Mouse (Mus musculus) heart, postnatal 10 days (tissue): ENCODE data around the gene Rab6b. TPM values are rescaled to one million over a fixed set of nuclear protein-coding genes. Genes with fewer than 3 reads are reported as not detected.
"Not testable (repeated sequence)": the region's sequence is repeated elsewhere in the genome, so short reads cannot be mapped to it uniquely, and the experiment has no call there.

ENCODE experiments used
- DNase-seq, 2 experiments: peaks; one replicate each; pipeline ENCODE4 v3.0.0; 2021
- intact Hi-C: fragments of 180-260 bp; cut with DNase I; formaldehyde crosslinking; loops from one replicate; pipeline ENCODE4 v1.15.1; 2025
- total RNA-seq, 2 experiments: library from RNA; stranded (reverse); gene quantifications; 2 replicates each; pipeline ENCODE4 v1.2.3; 2021

Gene Rab6b
- total RNA-seq, 2 experiments from 2014 or later, result 1.7 to 1.8 TPM

GRCm38 (mm10) chr9:103139481-103139880 is 27.9 kb downstream of the Rab6b start:
- intact Hi-C loops, result no loop called here
- peak in 1 of 2 experiments; percentile 18 for DNase-seq

- intact Hi-C loops, result no loop called here
- DNase-seq, result no peak
These were observed 28.8 kb downstream of the Rab6b start for GRCm38 (mm10) chr9:103140384-103140783.

- intact Hi-C loops, result no loop called here
- DNase-seq, result no peak
These were observed 29.7 kb downstream of the Rab6b start for GRCm38 (mm10) chr9:103141266-103141665.

DNA sequence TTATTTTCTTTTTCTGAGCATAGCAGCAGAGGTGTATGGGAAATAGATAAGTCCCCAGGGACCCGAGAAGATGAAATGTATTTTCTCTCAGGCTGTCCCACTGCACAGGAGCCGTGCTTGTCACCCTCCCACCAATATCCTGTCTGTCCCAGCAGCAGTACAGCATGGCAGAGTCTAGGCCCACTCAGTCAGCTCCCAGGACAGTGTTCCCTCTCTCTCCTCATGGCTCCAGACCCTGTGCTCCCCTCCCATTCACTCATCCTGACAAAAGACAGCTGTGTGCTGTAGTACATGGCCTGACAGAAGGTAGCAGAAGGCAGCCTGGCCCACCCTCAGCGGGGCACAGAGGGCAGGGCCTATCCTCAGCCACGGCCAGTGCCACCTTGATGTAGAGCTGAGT is 32.3 kb downstream of the Rab6b start:
- intact Hi-C loops, result no loop called here
- no peak for DNase-seq

DNA sequence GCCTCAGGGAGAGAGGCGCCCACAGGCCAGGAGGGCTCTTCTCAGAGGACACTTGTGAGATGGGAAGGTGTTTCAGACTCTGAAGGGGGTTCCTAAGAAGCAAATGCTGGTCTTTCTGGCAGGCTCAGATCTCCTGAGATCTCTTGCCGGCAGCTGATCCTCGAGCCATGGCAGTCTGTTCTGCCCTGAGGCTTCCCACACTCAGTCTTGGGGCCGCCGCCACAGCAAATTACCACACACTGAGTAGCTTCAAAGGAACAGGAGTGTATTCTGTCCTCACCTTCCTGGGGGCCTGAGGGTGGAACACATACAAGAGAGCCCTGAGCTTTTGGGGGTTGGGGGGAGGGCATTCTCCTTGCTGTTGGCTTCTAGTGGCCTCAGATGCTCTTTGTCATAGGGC is 33.8 kb downstream of the Rab6b start:
- intact Hi-C loops, result no loop called here
- no peak for DNase-seq

- no peak for DNase-seq
- intact Hi-C loops, result no loop called here
These were observed 34.7 kb downstream of the Rab6b start for GRCm38 (mm10) chr9:103146257-103146656.

- intact Hi-C loops, result no loop called here
- DNase-seq, result no peak
These were observed 35.1 kb downstream of the Rab6b start for GRCm38 (mm10) chr9:103146703-103147102.

GRCm38 (mm10) chr9:103147103-103147502 is 35.5 kb downstream of the Rab6b start:
- no peak for DNase-seq
- intact Hi-C loops, result no loop called here

DNA sequence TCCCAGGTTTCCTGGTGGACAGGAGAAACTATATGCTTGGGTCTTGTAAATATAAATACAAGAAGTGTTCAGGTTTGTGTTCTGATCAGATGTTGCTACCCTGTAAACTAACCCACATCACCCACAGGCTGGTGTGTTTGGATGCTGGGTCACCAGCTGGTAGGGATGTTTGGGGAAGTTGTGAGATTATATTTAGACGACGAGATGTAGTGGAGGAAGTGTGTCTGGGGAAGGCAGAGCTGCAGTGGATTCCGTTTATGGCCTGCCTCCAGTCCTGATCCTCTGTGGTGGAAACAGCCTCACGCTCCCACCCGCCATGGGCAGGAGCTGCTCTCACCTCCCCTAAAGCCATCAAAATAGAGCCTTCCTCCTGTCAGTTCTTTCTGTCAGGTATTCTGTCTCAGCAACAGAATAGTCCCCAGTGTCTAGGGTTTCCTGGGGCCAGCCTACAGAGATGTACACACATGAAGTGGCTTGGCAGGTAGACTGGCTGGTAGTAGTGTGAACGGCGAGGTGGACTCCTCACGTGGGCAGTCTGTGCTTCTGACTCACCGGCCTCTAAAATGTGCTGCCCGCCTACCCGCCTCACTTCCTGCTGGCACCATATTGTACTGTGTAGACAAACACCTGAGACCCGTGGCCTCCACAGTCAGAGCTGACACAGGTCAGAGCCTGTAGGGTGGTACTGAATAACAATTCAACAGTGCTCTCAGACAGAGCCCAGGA is 37.6 kb downstream of the Rab6b start:
- no peak for DNase-seq
- intact Hi-C loops, result no loop called here

GRCm38 (mm10) chr9:103153286-103153685 is 41.7 kb downstream of the Rab6b start:
- DNase-seq, result no peak

GRCm38 (mm10) chr9:103154568-103154967 is 43.0 kb downstream of the Rab6b start:
- DNase-seq, result no peak
- intact Hi-C loops, result no loop called here

More at GRCm38 (mm10) chr9:103153286-103153685, 41.7 kb downstream of the Rab6b start:
- intact Hi-C loops, result no loop called here

DNA sequence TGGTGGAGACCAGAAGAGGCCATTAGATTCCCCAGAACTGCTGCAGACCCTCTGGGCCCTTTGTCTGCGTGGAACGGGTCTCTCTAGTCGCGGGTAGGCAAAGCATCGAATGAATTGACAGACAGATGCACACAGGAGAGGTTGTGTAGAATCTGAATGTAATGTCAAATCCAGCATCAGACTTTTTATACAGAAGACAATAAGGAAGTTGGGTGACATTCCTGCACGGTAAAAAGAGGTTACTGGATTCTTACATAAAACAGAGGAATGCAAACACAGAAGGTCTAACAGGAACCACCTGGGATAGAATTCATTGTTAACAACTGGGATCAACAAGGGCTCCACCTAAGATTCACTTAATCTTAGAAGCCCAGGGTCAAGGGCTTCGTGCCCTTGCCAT is 43.6 kb downstream of the Rab6b start:
- intact Hi-C loops, DNase-seq: not testable (repeated sequence)

DNA sequence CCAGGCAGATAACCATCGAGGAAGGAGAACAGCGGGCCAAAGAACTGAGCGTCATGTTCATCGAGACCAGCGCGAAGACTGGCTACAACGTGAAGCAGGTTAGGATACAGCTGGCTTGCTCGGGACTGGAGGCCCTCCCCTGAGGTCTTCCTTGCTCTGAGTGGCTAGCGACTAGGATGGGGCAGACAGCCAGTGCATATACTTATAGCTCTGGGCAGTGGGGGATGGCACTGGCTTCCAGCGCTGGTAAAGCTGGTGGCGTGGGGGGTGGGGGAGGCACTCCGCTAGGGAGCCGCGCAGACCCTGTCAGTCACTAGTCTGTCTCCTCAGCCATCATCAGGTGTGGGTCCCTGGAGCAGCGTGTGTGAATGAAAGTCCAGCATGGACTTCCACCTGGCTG is 52.2 kb downstream of the Rab6b start:
- intact Hi-C loops, result no loop called here
- DNase-seq, result no peak

DNA sequence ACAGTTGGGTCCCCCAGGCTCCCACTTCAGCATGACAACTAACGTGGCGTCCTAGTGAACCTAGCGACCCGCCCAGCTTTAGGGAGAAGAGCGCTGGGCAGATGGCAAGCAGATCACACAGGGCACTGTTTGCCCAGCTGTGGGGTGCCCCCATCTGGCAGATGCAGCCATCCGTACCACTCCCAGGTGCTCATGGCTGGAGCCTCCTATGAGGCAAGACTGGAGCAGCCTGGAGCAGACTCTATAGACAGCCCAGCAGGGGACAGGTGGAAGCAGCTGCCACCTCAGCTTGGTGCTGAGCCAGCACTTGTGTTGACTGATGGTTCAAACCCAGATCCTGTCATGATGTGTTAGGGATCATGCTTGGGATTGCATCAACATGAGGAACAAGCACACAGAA is 56.5 kb downstream of the Rab6b start:
- peak in 1 of 2 experiments; percentile 30 for DNase-seq
- intact Hi-C loops, result no loop called here

GRCm38 (mm10) chr9:103168771-103169170 is 57.2 kb downstream of the Rab6b start:
- intact Hi-C loops, result no loop called here
- no peak for DNase-seq

- peak; percentile 23 to 48 for DNase-seq
- intact Hi-C loops, result no loop called here
These were observed 63.4 kb downstream of the Rab6b start for GRCm38 (mm10) chr9:103174771-103175519.

GRCm38 (mm10) chr9:103175692-103176091 is 64.1 kb downstream of the Rab6b start:
- intact Hi-C loops, result no loop called here
- no peak for DNase-seq

DNA sequence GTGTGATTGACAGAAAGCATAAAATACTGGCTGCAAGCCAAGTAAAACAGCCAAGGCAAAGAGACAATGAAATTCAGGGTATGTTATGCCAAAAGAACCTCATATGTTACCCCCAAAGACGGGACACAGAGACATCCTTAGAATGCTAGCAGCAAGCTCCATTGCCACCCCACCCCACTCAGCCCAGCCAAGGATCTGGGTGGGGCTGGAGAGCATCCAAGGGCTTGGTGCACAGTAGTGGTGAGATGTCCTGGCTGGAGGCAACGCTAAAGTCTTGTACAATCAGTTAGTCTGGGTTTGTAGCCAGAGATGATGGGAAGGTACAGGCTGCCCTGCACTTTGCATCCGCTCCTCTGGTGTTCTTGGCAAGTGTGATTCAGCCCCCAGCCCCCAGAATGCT is 68.7 kb downstream of the Rab6b start:
- peak; percentile 69 to 73 for DNase-seq
- intact Hi-C loops, result no loop called here

- intact Hi-C loops, result no loop called here
- DNase-seq, result peak; percentile 87 to 88
These were observed 69.4 kb downstream of the Rab6b start for GRCm38 (mm10) chr9:103180807-103181565.

GRCm38 (mm10) chr9:103181886-103182285 is 70.3 kb downstream of the Rab6b start:
- intact Hi-C loops, result no loop called here
- DNase-seq, result no peak

DNA sequence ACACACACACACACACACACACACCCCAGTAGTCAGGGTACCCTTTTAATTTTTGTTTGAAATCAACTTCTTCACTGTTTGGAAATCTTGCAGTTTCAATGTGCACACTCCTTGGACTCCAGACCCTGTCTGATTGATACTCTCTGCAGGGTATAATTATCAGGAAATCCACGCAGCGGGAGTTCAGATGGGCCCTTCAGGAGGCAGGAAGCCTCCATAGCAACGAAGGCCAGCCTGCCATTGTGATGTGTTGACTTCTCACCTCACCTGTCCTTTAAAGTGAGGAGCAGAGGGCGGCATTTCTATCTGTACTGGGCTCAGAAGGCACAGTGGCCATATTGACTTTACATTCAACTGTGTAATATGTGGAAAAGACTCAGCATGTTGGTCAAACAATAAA is 73.3 kb downstream of the Rab6b start:
- no peak for DNase-seq
- intact Hi-C loops, result no loop called here
